In the genomic region with DNA sequence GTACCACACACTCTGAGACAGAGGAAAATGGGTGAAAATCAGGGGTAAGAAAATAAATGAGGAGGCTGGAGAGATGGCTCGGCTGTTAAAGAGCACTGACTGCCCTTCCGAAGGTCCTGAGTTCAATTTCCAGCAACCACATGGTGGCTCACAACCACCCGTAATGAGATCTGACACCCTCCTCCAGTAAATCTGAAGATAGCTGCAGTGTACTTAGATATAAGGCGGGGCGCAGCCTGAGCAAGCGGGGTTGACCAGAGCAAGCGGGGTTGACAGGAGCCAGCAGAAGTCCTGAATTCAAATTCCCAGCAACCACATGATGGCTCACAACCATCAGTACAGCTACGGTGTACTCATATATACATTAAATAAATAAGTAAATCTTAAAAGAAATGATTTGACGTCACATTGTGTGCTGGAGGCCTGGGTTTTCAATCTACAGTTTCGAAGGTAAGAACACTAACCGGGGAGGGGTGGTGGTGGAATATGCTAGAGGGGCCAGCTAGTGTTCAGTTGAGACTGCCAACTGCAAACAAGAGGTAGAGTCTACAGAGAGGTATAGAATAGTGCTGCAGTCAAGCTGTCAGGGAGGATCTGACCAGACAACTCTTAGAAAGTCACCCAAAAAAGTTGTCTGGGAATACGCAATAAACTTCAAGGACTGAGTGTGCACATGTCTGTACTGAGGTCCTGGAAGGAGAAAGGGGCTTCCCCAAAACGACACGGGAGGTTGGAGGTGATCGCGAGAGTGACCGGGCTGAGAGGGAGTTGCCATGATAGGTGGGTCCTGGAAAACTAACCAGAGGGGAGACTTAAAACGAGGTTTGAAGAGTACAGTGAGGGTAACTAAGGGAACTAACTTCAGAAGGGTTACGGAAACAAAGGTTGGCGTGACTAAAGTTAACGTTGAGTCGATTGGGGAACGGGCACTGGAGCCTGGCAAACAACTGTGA, we compare ENCODE assay signal across 7 mouse cellular contexts. TPM values are rescaled to one million over a fixed set of nuclear protein-coding genes. Genes with fewer than 3 reads are reported as not detected.
A peak's percentile ranks its signal among the peaks of the same experiment; 100 is the strongest.
DNase-seq lines count a peak whose midpoint lies in the region; ATAC-seq lines count a peak whose summit lies in the region.

No protein-coding gene starts in this region.

- WGBS in hindbrain, embryonic 14.5 days, result 40% methylated on average over 23 of the region's 23 CpGs

- H3K27ac ChIP-seq in hindbrain, embryonic 14.5 days, result peak overlapping the region; percentile 66

- H3K4me2 ChIP-seq in hindbrain, embryonic 14.5 days (replicated peaks), result peak overlapping the region; percentile 64

- H3K9ac ChIP-seq in hindbrain, embryonic 14.5 days, result peak overlapping the region; percentile 75

- peak; percentile 47 for DNase-seq in thymus, postnatal 0 days (ENCODE audit: low spot score)
- no peak for DNase-seq in thymus, postnatal 10 days (ENCODE audit: low spot score in 2 of 2)
- DNase-seq in embryo, embryonic 11 days, result peak; percentile 69
- peak; percentile 55 for DNase-seq in hindbrain, embryonic 14.5 days (ENCODE audit: low spot score)
- DNase-seq in adrenal gland, adult 2 months, result no peak
- no peak for DNase-seq in T-cell, adult 2 months (ENCODE audit: low spot score)

- peak; percentile 19 for ATAC-seq in hindbrain, embryonic 14.5 days (ENCODE audit: low FRiP score)
- peak; percentile 62 for ATAC-seq in megakaryocyte progenitor cell, adult 5-6 weeks (replicated peaks; ENCODE audit: poor library complexity)

- peak overlapping the region; percentile 64 for H3K4me3 ChIP-seq in hindbrain, embryonic 14.5 days (replicated peaks; ENCODE audit: low read length)

- peaks cover 38% of the 10 kb centered on the region for H3K36me3 ChIP-seq in hindbrain, embryonic 14.5 days (replicated peaks; ENCODE audit: control insufficient read depth, insufficient read depth)

- H3K4me1 ChIP-seq in hindbrain, embryonic 14.5 days (replicated peaks; ENCODE audit: control insufficient read depth, insufficient read depth, low read length), result peaks cover 7% of the 10 kb centered on the region; the same call in 1 of the 2 replicates

- H3K27me3 ChIP-seq in hindbrain, embryonic 14.5 days (ENCODE audit: control insufficient read depth, insufficient read depth, low read length), result no peaks in the 10 kb centered on the region

- H3K9me3 ChIP-seq in hindbrain, embryonic 14.5 days (ENCODE audit: control insufficient read depth, low read length), result no peaks in the 10 kb centered on the region

RNA-seq across cellular contexts. Expression of gene Mars, which starts 0.8 kb away (rescaled TPM):
- 110 and 122 TPM in 2 replicates for polyA plus RNA-seq in thymus, postnatal 0 days (2015; fragmentation: Nextera tagmentation; extraction: Ambion mirVana)
- 113 and 124 TPM in 2 replicates for polyA plus RNA-seq in hindbrain, embryonic 14.5 days (2014; fragmentation: Nextera tagmentation; extraction: Ambion mirVana)
- total RNA-seq in megakaryocyte progenitor cell, adult 5-6 weeks (2015), result 88.3 and 93.1 TPM in 2 replicates
- 196 and 210 TPM in 2 replicates for total RNA-seq in megakaryocyte progenitor cell, adult 5-6 weeks (2017)
- total RNA-seq in adrenal gland, adult 2 months (2021), result 100 to 1,000 TPM; 106 to 128 TPM
- polyA plus RNA-seq in adrenal gland, adult 2 months (2012; rRNA removed), result 90.6 and 111 TPM in 2 replicates

RNA-seq across cellular contexts. Expression of gene Arhgap9, which starts 11.0 kb away (rescaled TPM):
- polyA plus RNA-seq in thymus, postnatal 0 days (2015; fragmentation: Nextera tagmentation; extraction: Ambion mirVana), result 107 and 127 TPM in 2 replicates
- polyA plus RNA-seq in hindbrain, embryonic 14.5 days (2014; fragmentation: Nextera tagmentation; extraction: Ambion mirVana), result 0.88 and 1.1 TPM in 2 replicates
- 37.1 and 38.0 TPM in 2 replicates for total RNA-seq in megakaryocyte progenitor cell, adult 5-6 weeks (2015)
- total RNA-seq in megakaryocyte progenitor cell, adult 5-6 weeks (2017), result 37.3 and 39.5 TPM in 2 replicates
- 1 to 10 TPM; 1.9 to 2.7 TPM for total RNA-seq in adrenal gland, adult 2 months (2021)
- 2.7 and 3.7 TPM in 2 replicates for polyA plus RNA-seq in adrenal gland, adult 2 months (2012; rRNA removed)

RNA-seq across cellular contexts. Expression of gene Mbd6, which starts 22.0 kb away (rescaled TPM):
- 10.3 and 13.8 TPM in 2 replicates for polyA plus RNA-seq in thymus, postnatal 0 days (2015; fragmentation: Nextera tagmentation; extraction: Ambion mirVana)
- polyA plus RNA-seq in hindbrain, embryonic 14.5 days (2014; fragmentation: Nextera tagmentation; extraction: Ambion mirVana), result 16.2 and 20.0 TPM in 2 replicates
- 41.9 and 44.0 TPM in 2 replicates for total RNA-seq in megakaryocyte progenitor cell, adult 5-6 weeks (2015)
- 4.1 and 6.8 TPM in 2 replicates for total RNA-seq in megakaryocyte progenitor cell, adult 5-6 weeks (2017)
- total RNA-seq in adrenal gland, adult 2 months (2021), result 10 to 100 TPM; 39.7 to 45.0 TPM
- polyA plus RNA-seq in adrenal gland, adult 2 months (2012; rRNA removed), result 99.9 and 105 TPM in 2 replicates

RNA-seq across cellular contexts. Expression of gene Gli1, which starts 31.0 kb away (rescaled TPM):
- 0.13 and 0.14 TPM in 2 replicates for polyA plus RNA-seq in thymus, postnatal 0 days (2015; fragmentation: Nextera tagmentation; extraction: Ambion mirVana)
- polyA plus RNA-seq in hindbrain, embryonic 14.5 days (2014; fragmentation: Nextera tagmentation; extraction: Ambion mirVana), result 1.3 and 1.6 TPM in 2 replicates
- not detected in 2 replicates for total RNA-seq in megakaryocyte progenitor cell, adult 5-6 weeks (2015)
- total RNA-seq in megakaryocyte progenitor cell, adult 5-6 weeks (2017), result not detected in 2 replicates
- total RNA-seq in adrenal gland, adult 2 months (2021), result 1 to 10 TPM; 2.6 to 5.0 TPM
- polyA plus RNA-seq in adrenal gland, adult 2 months (2012; rRNA removed), result 9.1 and 10.2 TPM in 2 replicates

RNA-seq across cellular contexts. Expression of gene Inhbe, which starts 43.4 kb away (rescaled TPM):
- polyA plus RNA-seq in thymus, postnatal 0 days (2015; fragmentation: Nextera tagmentation; extraction: Ambion mirVana), result not detected in 2 replicates
- polyA plus RNA-seq in hindbrain, embryonic 14.5 days (2014; fragmentation: Nextera tagmentation; extraction: Ambion mirVana), result 0.04 TPM in 1 of 2 replicates, not detected in the other
- 0.02 TPM in 1 of 2 replicates, not detected in the other for total RNA-seq in megakaryocyte progenitor cell, adult 5-6 weeks (2015)
- total RNA-seq in megakaryocyte progenitor cell, adult 5-6 weeks (2017), result not detected in 2 replicates
- total RNA-seq in adrenal gland, adult 2 months (2021), result not detected
- polyA plus RNA-seq in adrenal gland, adult 2 months (2012; rRNA removed), result 0.01 and 0.02 TPM in 2 replicates

Comparison
In these comparisons a context has a peak if more than half of its experiments do, and no peak if none do; other contexts are left out.
1. DNase-seq: peak in thymus, postnatal 0 days (single experiment), embryo, embryonic 11 days (single experiment) and hindbrain, embryonic 14.5 days (single experiment); none in thymus, postnatal 10 days (0 of 2), adrenal gland, adult 2 months (single experiment) and T-cell, adult 2 months (single experiment).
2. RNA of gene Arhgap9, which starts 11.0 kb away (polyA plus RNA-seq): 107 to 127 TPM in thymus, postnatal 0 days; 2.7 to 3.7 TPM in adrenal gland, adult 2 months and 0.88 to 1.1 TPM in hindbrain, embryonic 14.5 days; every median in the first group is over 10 times any median in the second.